Mouse (Mus musculus) liver, embryonic 18 days (tissue): ENCODE data around the gene Zc3h6. TPM values are rescaled to one million over a fixed set of nuclear protein-coding genes. Genes with fewer than 3 reads are reported as not detected.

ENCODE experiments used
- polyA plus RNA-seq: library from polyadenylated mRNA; depleted of rRNA; stranded (reverse); fragments of >200 nt; gene quantifications from 2 replicates; pipeline ENCODE4 v1.2.3, GENCODE M21; 2012; rRNA removed

Gene Zc3h6
- 0.36 and 0.44 TPM in 2 replicates for polyA plus RNA-seq

GRCm38 (mm10) chr2:128966641-128967580 is at the start of gene Zc3h6:
Zc3h6 (plus strand) TSS chr2:128967402.

GRCm38 (mm10) chr2:128943538-128944528 is 23.4 kb upstream of the Zc3h6 start, which contains the start of gene Zc3h8:
Zc3h8 (minus strand) TSS chr2:128944077.

GRCm38 (mm10) chr2:128967661-128968441 is 649 bp downstream of the Zc3h6 start, which contains the start of gene Gm10762:
Gm10762 (minus strand) TSS chr2:128967725.

DNA sequence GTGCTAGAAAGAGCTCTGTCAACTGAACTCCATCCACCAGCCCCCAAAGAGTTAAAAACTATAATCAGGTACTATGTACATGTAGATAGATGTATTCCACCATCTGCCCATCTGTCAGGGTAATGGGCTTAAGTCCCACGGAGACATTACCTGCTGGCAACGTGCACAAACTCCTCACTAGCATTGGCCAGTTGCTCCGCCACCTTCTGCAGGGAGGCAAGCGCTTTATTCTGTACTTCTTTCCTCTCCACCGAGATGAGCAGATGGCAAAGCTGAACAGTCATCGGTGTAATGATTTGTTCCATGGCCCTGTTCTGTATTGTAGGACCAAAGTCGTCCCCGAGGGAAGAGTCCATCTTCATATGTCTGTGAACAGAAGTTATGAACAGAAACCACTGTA is 80.6 kb downstream of the Zc3h6 start, which contains the start of gene Vinac1:
TSS of gene Vinac1 (minus strand) at position 362 of the 400 bp plus-strand sequence.

GRCm38 (mm10) chr2:129065437-129066282 is 98.5 kb downstream of the Zc3h6 start, which contains the start of gene Ttl:
Ttl (plus strand) TSS chr2:129065942.

Other genes with a start within 250 kb of the Zc3h6 start
- gene Tmem87b, start 149.3 kb upstream of the Zc3h6 start, polyA plus RNA-seq: 8.0 and 8.6 TPM in 2 replicates
- 0.12 and 0.13 TPM in 2 replicates for gene Fbln7, start 104.4 kb upstream of the Zc3h6 start, polyA plus RNA-seq
- gene Zc3h8, start 23.3 kb upstream of the Zc3h6 start, polyA plus RNA-seq: 1.9 and 2.2 TPM in 2 replicates
- 2.6 TPM in 2 replicates for gene Gm10762, start 323 bp downstream of the Zc3h6 start, polyA plus RNA-seq
- 0.08 and 0.09 TPM in 2 replicates for gene Vinac1, start 80.8 kb downstream of the Zc3h6 start, polyA plus RNA-seq
- 1.1 and 1.2 TPM in 2 replicates for gene Ttl, start 98.5 kb downstream of the Zc3h6 start, polyA plus RNA-seq
- gene Polr1b, start 133.6 kb downstream of the Zc3h6 start, polyA plus RNA-seq: 8.1 and 9.2 TPM in 2 replicates
- 11.4 and 12.6 TPM in 2 replicates for gene Chchd5, start 162.3 kb downstream of the Zc3h6 start, polyA plus RNA-seq
- gene Slc20a1, start 231.4 kb downstream of the Zc3h6 start, polyA plus RNA-seq: 23.0 and 25.6 TPM in 2 replicates